Mouse (Mus musculus): ENCODE results near the gene Ewsr1.
A peak's percentile ranks its signal among the peaks of the same experiment; 100 is the strongest.

Ewsr1 gene

DNA sequence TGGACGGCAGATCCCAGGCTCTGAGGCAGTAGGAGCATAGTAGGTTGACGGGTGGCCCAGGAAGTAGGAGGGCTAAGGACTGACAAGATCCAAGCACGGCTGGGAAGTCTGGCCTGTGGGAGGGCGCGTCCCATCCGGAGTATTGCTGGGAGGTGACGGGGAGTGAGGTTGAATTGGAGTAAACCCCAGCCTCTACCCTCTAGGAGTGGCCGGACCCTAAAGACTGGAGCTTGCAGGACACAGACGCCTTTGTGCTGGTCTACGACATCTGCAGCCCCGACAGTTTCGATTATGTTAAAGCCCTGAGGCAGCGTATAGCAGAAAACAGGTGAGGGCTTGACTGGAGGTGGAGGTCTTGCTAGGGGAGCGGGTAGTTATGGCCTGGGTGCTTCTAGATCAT is 39.8 kb downstream of the Ewsr1 start:
- Histone ChIP-seq H3K4me1 (replicated peaks; ENCODE audit: low read depth, low read length) (peaks cover 90% of the 10 kb centered on the region), H3K4me3 (replicated peaks; ENCODE audit: low read length) (peak overlapping the region; percentile 46), H3K27me3 (ENCODE audit: insufficient read depth, low read length) (peaks cover 87% of the 10 kb centered on the region), H3K9me3 (ENCODE audit: low read length) (no peaks in the 10 kb centered on the region), H3K36me3 (ENCODE audit: insufficient read depth, low read length) (peaks cover 27% of the 10 kb centered on the region)
- no peak for TF ChIP-seq CTCF (conservative IDR thresholded peaks at IDR 0.05; ENCODE audit: low read length)
- no peak for TF ChIP-seq POU5F1 (IDR thresholded peaks at IDR 0.05; ENCODE audit: borderline replicate concordance, low read length)
- no peak for TF ChIP-seq NANOG (IDR thresholded peaks at IDR 0.05; ENCODE audit: borderline replicate concordance, low read length)

DNA sequence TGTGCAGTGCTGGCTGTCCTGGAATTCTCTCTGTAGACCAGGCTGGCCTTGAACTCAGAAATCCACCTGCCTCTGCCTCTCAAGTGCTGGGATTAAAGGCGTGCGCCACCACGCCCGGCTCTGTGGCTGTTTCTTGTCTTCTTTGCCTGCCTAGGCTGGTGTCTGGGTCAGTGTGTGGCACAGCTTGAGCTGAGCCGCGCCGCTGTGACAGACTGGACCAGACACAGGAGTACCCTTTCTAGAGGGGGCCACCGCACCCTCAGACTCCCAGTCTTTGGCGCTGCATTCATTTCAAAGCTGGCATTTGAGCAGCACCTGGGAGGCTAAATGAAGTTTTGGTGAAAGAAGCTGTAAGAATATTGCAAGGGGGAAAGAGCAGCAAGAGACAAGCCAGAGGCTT is 40.3 kb downstream of the Ewsr1 start:
- Histone ChIP-seq H3K4me3 (replicated peaks; ENCODE audit: low read length) (peak overlapping the region; percentile 46; the same call in 1 of the 2 replicates), H3K27me3 (ENCODE audit: insufficient read depth, low read length) (peaks cover 82% of the 10 kb centered on the region), H3K9me3 (ENCODE audit: low read length) (no peaks in the 10 kb centered on the region), H3K36me3 (ENCODE audit: insufficient read depth, low read length) (peaks cover 27% of the 10 kb centered on the region), H3K4me1 (replicated peaks; ENCODE audit: low read depth, low read length) (peaks cover 90% of the 10 kb centered on the region)
- TF ChIP-seq CTCF (conservative IDR thresholded peaks at IDR 0.05; ENCODE audit: low read length) (no peak), POU5F1 (IDR thresholded peaks at IDR 0.05; ENCODE audit: borderline replicate concordance, low read length) (no peak), NANOG (IDR thresholded peaks at IDR 0.05; ENCODE audit: borderline replicate concordance, low read length) (no peak)

DNA sequence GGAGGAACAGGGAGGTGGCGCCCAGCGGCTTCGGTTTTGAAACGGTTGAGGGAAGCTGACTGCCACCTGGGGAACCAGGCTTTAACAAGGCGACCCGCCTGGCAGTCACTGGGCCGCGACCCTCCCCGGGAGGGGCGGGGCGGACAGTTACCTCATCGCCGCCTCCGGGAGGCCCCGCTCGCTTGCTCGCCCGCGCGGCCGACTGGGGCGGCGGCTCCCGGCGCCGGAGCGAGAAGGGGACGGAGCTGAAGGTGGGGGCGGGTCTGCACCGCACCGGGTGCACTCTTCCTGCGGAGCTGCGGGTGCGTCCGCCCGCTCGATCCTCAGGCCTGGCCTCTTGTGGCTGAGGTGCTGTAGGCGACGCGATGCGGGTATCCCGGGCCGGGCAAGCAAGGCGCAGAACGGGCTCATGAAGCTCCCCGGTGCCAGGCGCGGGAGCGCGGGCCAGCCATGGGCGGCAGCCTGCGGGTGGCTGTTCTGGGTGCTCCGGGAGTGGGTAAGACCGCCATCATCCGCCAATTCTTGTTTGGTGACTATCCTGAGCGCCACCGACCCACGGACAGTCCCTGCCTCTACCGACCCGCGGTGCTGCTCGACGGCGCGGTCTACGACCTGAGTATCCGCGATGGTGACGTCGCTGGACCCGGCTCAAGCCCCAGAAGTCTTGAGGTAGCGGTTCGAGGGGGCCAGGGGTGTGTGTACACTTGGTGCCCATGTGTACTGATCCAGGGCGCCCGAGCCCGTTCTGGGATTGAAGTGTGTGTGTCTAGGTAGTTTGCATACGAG is 41.0 kb downstream of the Ewsr1 start, which contains the start of gene Rasl10a:
Rasl10a (plus strand) TSS at position 273 of the 786 bp plus-strand sequence.
- no peaks in the 10 kb centered on the region for H3K9me3 ChIP-seq (ENCODE audit: low read length)
- H3K36me3 ChIP-seq (ENCODE audit: insufficient read depth, low read length), result peaks cover 20% of the 10 kb centered on the region
- TF ChIP-seq POU5F1 (IDR thresholded peaks at IDR 0.05; ENCODE audit: borderline replicate concordance, low read length) (no peak), NANOG (IDR thresholded peaks at IDR 0.05; ENCODE audit: borderline replicate concordance, low read length) (no peak), CTCF (conservative IDR thresholded peaks at IDR 0.05; ENCODE audit: low read length) (no peak)
- H3K4me3 ChIP-seq (replicated peaks; ENCODE audit: low read length), result peak within 1 kb of the TSS; percentile 77
- peaks cover 75% of the 10 kb centered on the region for H3K27me3 ChIP-seq (ENCODE audit: insufficient read depth, low read length)
- H3K4me1 ChIP-seq (replicated peaks; ENCODE audit: low read depth, low read length), result peaks cover 89% of the 10 kb centered on the region

DNA sequence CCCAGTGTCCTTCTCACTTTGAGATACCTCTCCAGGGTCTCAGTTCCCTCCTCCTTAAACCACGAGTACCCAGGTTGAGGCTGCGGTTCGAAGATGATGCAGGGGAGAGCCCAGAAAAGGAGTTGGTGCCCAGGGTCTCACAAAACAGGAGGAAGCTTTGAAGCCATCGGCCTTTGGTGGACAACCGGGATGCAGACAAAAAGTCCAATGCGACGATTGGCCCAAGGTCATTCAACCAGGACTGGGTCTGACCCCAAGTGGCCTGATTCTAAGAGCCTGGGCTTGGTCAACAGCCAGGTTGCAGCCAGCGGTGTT is 41.6 kb downstream of the Ewsr1 start:
- no peak for TF ChIP-seq NANOG (IDR thresholded peaks at IDR 0.05; ENCODE audit: borderline replicate concordance, low read length)
- no peak for TF ChIP-seq POU5F1 (IDR thresholded peaks at IDR 0.05; ENCODE audit: borderline replicate concordance, low read length)
- no peak for TF ChIP-seq CTCF (conservative IDR thresholded peaks at IDR 0.05; ENCODE audit: low read length)
- Histone ChIP-seq H3K36me3 (ENCODE audit: insufficient read depth, low read length) (peaks cover 14% of the 10 kb centered on the region), H3K27me3 (ENCODE audit: insufficient read depth, low read length) (peaks cover 69% of the 10 kb centered on the region), H3K4me3 (replicated peaks; ENCODE audit: low read length) (peak overlapping the region; percentile 77), H3K4me1 (replicated peaks; ENCODE audit: low read depth, low read length) (peaks cover 89% of the 10 kb centered on the region), H3K9me3 (ENCODE audit: low read length) (no peaks in the 10 kb centered on the region)

DNA sequence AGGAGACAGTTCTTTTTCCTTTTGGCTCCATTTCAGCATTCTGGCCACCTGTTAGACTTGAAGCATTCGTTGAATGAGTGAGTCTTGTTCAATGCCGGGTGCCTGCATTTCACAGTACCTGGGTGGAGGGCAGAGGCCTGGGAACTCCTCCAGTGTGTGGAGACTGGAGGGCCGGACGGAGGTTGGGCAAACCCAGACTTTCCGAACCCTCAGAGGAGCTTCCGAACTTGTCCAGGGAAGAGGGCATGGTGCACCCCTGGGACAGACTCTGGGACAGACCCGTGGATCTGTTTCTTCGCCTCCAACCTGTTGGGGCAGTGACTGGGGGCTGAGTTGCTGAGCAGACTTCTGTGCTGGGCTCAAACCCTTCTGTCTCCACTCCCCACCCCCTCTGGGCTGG is 42.0 kb downstream of the Ewsr1 start:
- TF ChIP-seq POU5F1 (IDR thresholded peaks at IDR 0.05; ENCODE audit: borderline replicate concordance, low read length) (no peak), NANOG (IDR thresholded peaks at IDR 0.05; ENCODE audit: borderline replicate concordance, low read length) (no peak), CTCF (conservative IDR thresholded peaks at IDR 0.05; ENCODE audit: low read length) (no peak)
- Histone ChIP-seq H3K4me3 (replicated peaks; ENCODE audit: low read length) (peak overlapping the region; percentile 77), H3K9me3 (ENCODE audit: low read length) (no peaks in the 10 kb centered on the region), H3K36me3 (ENCODE audit: insufficient read depth, low read length) (peaks cover 10% of the 10 kb centered on the region), H3K4me1 (replicated peaks; ENCODE audit: low read depth, low read length) (peaks cover 89% of the 10 kb centered on the region), H3K27me3 (ENCODE audit: insufficient read depth, low read length) (peaks cover 65% of the 10 kb centered on the region)

DNA sequence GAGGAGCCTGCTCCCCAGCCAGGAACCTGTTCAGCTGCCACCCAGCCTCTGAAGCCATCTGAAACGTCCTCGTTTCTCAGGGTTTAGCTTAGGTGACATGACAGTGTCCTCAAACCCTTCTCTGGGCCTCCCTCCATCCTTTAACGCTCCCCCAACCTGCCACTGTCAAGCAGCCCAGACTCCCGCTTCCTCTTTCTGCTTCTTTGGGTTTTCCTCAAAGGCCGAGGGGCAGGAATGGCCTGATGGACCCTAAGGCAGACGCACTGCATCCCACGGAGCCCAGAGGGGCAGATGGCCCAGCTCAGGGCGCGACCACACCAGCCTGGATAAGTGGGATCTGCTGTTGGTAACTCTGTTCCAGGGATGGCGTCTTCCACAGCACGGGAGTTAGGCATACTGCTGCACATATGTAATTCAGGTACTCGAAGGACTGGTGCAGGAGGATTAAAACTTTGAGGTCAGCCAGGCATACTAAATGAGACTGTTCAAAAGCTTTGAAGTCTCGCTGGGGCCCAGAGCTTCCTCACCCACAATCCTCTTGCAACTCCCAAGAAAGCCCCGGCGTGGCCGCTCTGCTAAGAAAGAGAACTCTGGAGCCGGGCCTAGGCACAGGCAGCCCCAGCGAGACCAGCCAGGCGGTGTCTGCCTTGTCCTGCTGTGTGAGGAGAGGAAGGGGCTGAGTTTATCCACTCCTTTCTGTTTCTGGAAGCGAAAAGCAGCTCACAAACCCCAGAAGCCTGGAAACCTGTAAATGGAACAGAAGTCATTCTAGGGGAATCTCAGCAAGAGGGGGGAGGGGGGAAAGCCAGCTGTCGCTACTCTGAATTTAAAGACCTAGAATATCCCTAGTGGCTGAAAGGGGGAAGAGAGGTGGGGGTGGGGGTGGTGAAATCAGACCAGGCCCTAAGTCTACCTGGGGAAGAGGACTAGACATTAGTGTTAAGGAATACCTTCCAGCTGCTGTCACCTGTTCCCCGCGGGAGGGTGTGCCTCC is 42.8 kb downstream of the Ewsr1 start:
- no peak for TF ChIP-seq POU5F1 (IDR thresholded peaks at IDR 0.05; ENCODE audit: borderline replicate concordance, low read length)
- TF ChIP-seq NANOG (IDR thresholded peaks at IDR 0.05; ENCODE audit: borderline replicate concordance, low read length), result no peak
- no peak for TF ChIP-seq CTCF (conservative IDR thresholded peaks at IDR 0.05; ENCODE audit: low read length)
- H3K4me1 ChIP-seq (replicated peaks; ENCODE audit: low read depth, low read length), result peaks cover 94% of the 10 kb centered on the region

DNA sequence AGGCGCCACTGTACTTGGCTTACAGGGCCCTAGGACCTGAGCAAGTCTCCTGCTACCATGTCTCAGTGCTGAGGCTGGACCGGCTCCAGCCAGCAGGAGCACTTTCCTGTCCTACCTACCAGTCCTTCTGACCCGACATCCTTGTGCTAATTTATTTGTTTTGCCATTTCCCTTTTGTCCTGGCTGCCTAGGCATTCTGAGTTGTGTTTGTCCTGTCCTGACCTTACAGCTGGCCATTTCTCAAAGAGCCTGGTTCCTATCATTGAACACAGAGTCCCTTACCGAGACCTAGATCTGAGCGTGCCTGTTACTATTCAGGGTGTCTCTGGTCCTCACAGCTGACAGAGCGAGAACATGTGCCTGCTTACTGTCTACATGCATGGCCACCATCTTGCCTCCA is 44.2 kb downstream of the Ewsr1 start:
- Histone ChIP-seq H3K4me3 (replicated peaks; ENCODE audit: low read length) (no peak overlapping the region), H3K27me3 (ENCODE audit: insufficient read depth, low read length) (peaks cover 61% of the 10 kb centered on the region), H3K9me3 (ENCODE audit: low read length) (no peaks in the 10 kb centered on the region), H3K4me1 (replicated peaks; ENCODE audit: low read depth, low read length) (peaks cover 94% of the 10 kb centered on the region), H3K36me3 (ENCODE audit: insufficient read depth, low read length) (no peaks in the 10 kb centered on the region)
- TF ChIP-seq POU5F1 (IDR thresholded peaks at IDR 0.05; ENCODE audit: borderline replicate concordance, low read length), result no peak
- TF ChIP-seq CTCF (conservative IDR thresholded peaks at IDR 0.05; ENCODE audit: low read length), result no peak
- no peak for TF ChIP-seq NANOG (IDR thresholded peaks at IDR 0.05; ENCODE audit: borderline replicate concordance, low read length)

More for the DNA sequence above, 42.8 kb downstream of the Ewsr1 start:
- peaks cover 60% of the 10 kb centered on the region for H3K27me3 ChIP-seq (ENCODE audit: insufficient read depth, low read length)
- H3K36me3 ChIP-seq (ENCODE audit: insufficient read depth, low read length), result peaks cover 9% of the 10 kb centered on the region
- no peaks in the 10 kb centered on the region for H3K9me3 ChIP-seq (ENCODE audit: low read length)
- peak overlapping the region; percentile 77; the same call in 1 of the 2 replicates for H3K4me3 ChIP-seq (replicated peaks; ENCODE audit: low read length)

DNA sequence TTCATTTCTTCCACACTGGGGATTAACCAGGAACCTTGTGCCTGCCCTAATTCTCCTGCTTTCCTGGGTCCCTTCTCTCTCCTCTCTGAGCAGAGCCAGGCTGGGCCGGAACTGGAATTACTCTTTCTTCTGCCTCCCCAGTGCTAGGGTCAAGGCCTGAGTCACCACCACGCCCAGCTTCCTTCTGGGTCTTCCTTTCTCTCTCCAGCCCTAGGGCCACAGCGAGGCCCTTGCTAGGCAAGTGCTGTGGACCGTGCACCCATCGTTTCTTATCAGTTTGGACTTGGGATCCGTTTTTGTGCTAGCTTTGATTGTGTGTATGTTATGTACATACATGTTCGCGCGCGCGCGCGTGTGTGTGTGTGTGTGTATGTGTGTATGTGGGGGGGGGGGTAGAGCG is 44.9 kb downstream of the Ewsr1 start:
- no peak overlapping the region for H3K4me3 ChIP-seq (replicated peaks; ENCODE audit: low read length)
- TF ChIP-seq NANOG (IDR thresholded peaks at IDR 0.05; ENCODE audit: borderline replicate concordance, low read length) (no peak), POU5F1 (IDR thresholded peaks at IDR 0.05; ENCODE audit: borderline replicate concordance, low read length) (no peak), CTCF (conservative IDR thresholded peaks at IDR 0.05; ENCODE audit: low read length) (no peak)
- no peaks in the 10 kb centered on the region for H3K9me3 ChIP-seq (ENCODE audit: low read length)
- peaks cover 56% of the 10 kb centered on the region for H3K27me3 ChIP-seq (ENCODE audit: insufficient read depth, low read length)
- peaks cover 93% of the 10 kb centered on the region for H3K4me1 ChIP-seq (replicated peaks; ENCODE audit: low read depth, low read length)
- no peaks in the 10 kb centered on the region for H3K36me3 ChIP-seq (ENCODE audit: insufficient read depth, low read length)
